Mouse (Mus musculus) megakaryocyte, embryonic 14.5 days (primary cell): ENCODE results near the gene Pdpk1. TPM values are rescaled to one million over a fixed set of nuclear protein-coding genes. Genes with fewer than 3 reads are reported as not detected.

Experiments
- H3K27me3 ChIP-seq: replicated peaks from 2 replicates; pipeline ENCODE3; 2012; ENCODE audit warnings: inconsistent platforms
- H3K36me3 ChIP-seq: replicated peaks from 2 replicates; pipeline ENCODE3; 2012; ENCODE audit warnings: low read length, inconsistent platforms, mixed read lengths
- H3K4me1 ChIP-seq: 2 replicates; pipeline ENCODE4 v1.6.1; 2012; ENCODE audit warnings: inconsistent platforms
- H3K4me3 ChIP-seq: replicated peaks from 2 replicates; pipeline ENCODE3; 2012; ENCODE audit warnings: moderate library complexity, mild to moderate bottlenecking, inconsistent platforms
- H3K9me3 ChIP-seq: 2 replicates; pipeline ENCODE4 v1.6.1; 2012; ENCODE audit warnings: inconsistent platforms
- FLI1 ChIP-seq: IDR thresholded peaks from 2 replicates; pipeline ENCODE4 v1.6.1; 2012; ENCODE audit warnings: low read length, inconsistent platforms, mixed read lengths
- GATA1 ChIP-seq: IDR thresholded peaks from 3 replicates; pipeline ENCODE4 v1.6.1; 2012; ENCODE audit warnings: mixed read lengths, low read length, inconsistent platforms, borderline replicate concordance
- polyA plus RNA-seq: library from polyadenylated mRNA; stranded (reverse); fragments of >175 nt; gene quantifications from 2 replicates; pipeline ENCODE4 v1.2.3, GENCODE M21; 2012; ENCODE audit warnings: low replicate concordance; ENCODE audit not compliant: insufficient read depth

The Pdpk1 gene
- polyA plus RNA-seq, 1 experiment = 11.7 TPM

- Histone ChIP-seq H3K4me1 (peaks cover 42% of the 10 kb centered on the region), H3K9me3 (no peaks in the 10 kb centered on the region), H3K4me3 (no peak overlapping the region), H3K27me3 (no peaks in the 10 kb centered on the region), H3K36me3 (peaks cover 53% of the 10 kb centered on the region)
- no peak for TF ChIP-seq FLI1
- no peak for TF ChIP-seq GATA1
These were observed 81.2 kb downstream of the Pdpk1 start for GRCm38 (mm10) chr17:24069531-24069930.

GRCm38 (mm10) chr17:24068271-24068670 is 82.5 kb downstream of the Pdpk1 start:
- Histone ChIP-seq H3K9me3 (no peaks in the 10 kb centered on the region), H3K27me3 (no peaks in the 10 kb centered on the region), H3K4me3 (no peak overlapping the region), H3K36me3 (peaks cover 59% of the 10 kb centered on the region), H3K4me1 (peaks cover 54% of the 10 kb centered on the region)
- no peak for TF ChIP-seq FLI1
- TF ChIP-seq GATA1 = no peak

- peaks cover 81% of the 10 kb centered on the region for H3K36me3 ChIP-seq
- peaks cover 45% of the 10 kb centered on the region for H3K4me1 ChIP-seq
- no peaks in the 10 kb centered on the region for H3K9me3 ChIP-seq
- no peak for TF ChIP-seq GATA1
- TF ChIP-seq FLI1 = no peak
- H3K4me3 ChIP-seq = no peak overlapping the region
- H3K27me3 ChIP-seq = no peaks in the 10 kb centered on the region
These were observed 88.1 kb downstream of the Pdpk1 start for GRCm38 (mm10) chr17:24062459-24063155.

GRCm38 (mm10) chr17:24057730-24058245 is 92.9 kb downstream of the Pdpk1 start:
- H3K4me3 ChIP-seq = no peak overlapping the region
- H3K36me3 ChIP-seq = peaks cover 90% of the 10 kb centered on the region
- no peaks in the 10 kb centered on the region for H3K9me3 ChIP-seq
- H3K27me3 ChIP-seq = no peaks in the 10 kb centered on the region
- TF ChIP-seq GATA1 (no peak), FLI1 (no peak)
- H3K4me1 ChIP-seq = peaks cover 30% of the 10 kb centered on the region

- Histone ChIP-seq H3K27me3 (no peaks in the 10 kb centered on the region), H3K4me1 (peaks cover 22% of the 10 kb centered on the region), H3K4me3 (no peak overlapping the region), H3K36me3 (peaks cover 90% of the 10 kb centered on the region), H3K9me3 (no peaks in the 10 kb centered on the region)
- TF ChIP-seq FLI1 (no peak), GATA1 (no peak)
These were observed 93.8 kb downstream of the Pdpk1 start for GRCm38 (mm10) chr17:24056636-24057625.

GRCm38 (mm10) chr17:24049008-24049407 is 101.7 kb downstream of the Pdpk1 start:
- Histone ChIP-seq H3K9me3 (no peaks in the 10 kb centered on the region), H3K4me3 (no peak overlapping the region), H3K36me3 (peaks cover 70% of the 10 kb centered on the region), H3K27me3 (peaks cover 2% of the 10 kb centered on the region), H3K4me1 (peaks cover 15% of the 10 kb centered on the region)
- TF ChIP-seq FLI1 = no peak
- no peak for TF ChIP-seq GATA1

GRCm38 (mm10) chr17:24048053-24048452 is 102.7 kb downstream of the Pdpk1 start:
- peaks cover 7% of the 10 kb centered on the region for H3K4me1 ChIP-seq
- TF ChIP-seq GATA1 (no peak), FLI1 (no peak)
- H3K36me3 ChIP-seq = peaks cover 60% of the 10 kb centered on the region
- no peaks in the 10 kb centered on the region for H3K9me3 ChIP-seq
- no peak overlapping the region for H3K4me3 ChIP-seq
- peaks cover 2% of the 10 kb centered on the region for H3K27me3 ChIP-seq

- H3K9me3 ChIP-seq = no peaks in the 10 kb centered on the region
These were observed 104.7 kb downstream of the Pdpk1 start for GRCm38 (mm10) chr17:24046026-24046425.

GRCm38 (mm10) chr17:24045608-24046007 is 105.1 kb downstream of the Pdpk1 start:
- Histone ChIP-seq H3K27me3 (peaks cover 9% of the 10 kb centered on the region), H3K4me3 (no peak overlapping the region)

More at GRCm38 (mm10) chr17:24046026-24046425, 104.7 kb downstream of the Pdpk1 start:
- Histone ChIP-seq H3K4me3 (no peak overlapping the region), H3K27me3 (peaks cover 5% of the 10 kb centered on the region), H3K4me1 (peaks cover 4% of the 10 kb centered on the region; the same call in 1 of the 2 replicates), H3K36me3 (peaks cover 42% of the 10 kb centered on the region)
- TF ChIP-seq GATA1 = no peak
- TF ChIP-seq FLI1 = no peak

More at GRCm38 (mm10) chr17:24045608-24046007, 105.1 kb downstream of the Pdpk1 start:
- Histone ChIP-seq H3K4me1 (peaks cover 4% of the 10 kb centered on the region; the same call in 1 of the 2 replicates), H3K36me3 (peaks cover 38% of the 10 kb centered on the region), H3K9me3 (peaks cover 4% of the 10 kb centered on the region; the same call in 1 of the 2 replicates)
- TF ChIP-seq GATA1 = no peak
